Mouse (Mus musculus) liver, embryonic 16.5 days (tissue): ENCODE results near the gene Schip1. TPM values are rescaled to one million over a fixed set of nuclear protein-coding genes. Genes with fewer than 3 reads are reported as not detected.

Source experiments
- ATAC-seq: fragments of 200-750 bp; cut with Nextera tagmentation; 2 replicates; pipeline ENCODE4 v1.8.0; 2017; ENCODE audit warnings: low read depth, mild to moderate bottlenecking, moderate number of reproducible peaks, moderate library complexity
- H3K27ac ChIP-seq: fragments of 300-500 bp; sonication (generic); 2 replicates; pipeline ENCODE4 v1.5.1; 2014; ENCODE audit warnings: mild to moderate bottlenecking, low read length
- H3K27me3 ChIP-seq: fragments of 300-500 bp; sonication (generic); 2 replicates; pipeline ENCODE4 v1.6.1; 2014; ENCODE audit warnings: low read depth, low read length, mixed read lengths; ENCODE audit not compliant: control insufficient read depth, insufficient read depth
- H3K36me3 ChIP-seq: fragments of 300-500 bp; sonication (generic); 2 replicates; pipeline ENCODE4 v1.6.1; 2014; ENCODE audit warnings: mild to moderate bottlenecking; ENCODE audit not compliant: control insufficient read depth, insufficient read depth
- H3K4me1 ChIP-seq: fragments of 300-500 bp; sonication (generic); 2 replicates; pipeline ENCODE4 v1.6.1; 2014; ENCODE audit warnings: low read depth, low read length, mixed read lengths; ENCODE audit not compliant: control insufficient read depth
- H3K4me2 ChIP-seq: fragments of 300-500 bp; sonication (generic); 2 replicates; pipeline ENCODE4 v1.6.1; 2014; ENCODE audit warnings: low read depth, low read length, mixed read lengths
- H3K4me3 ChIP-seq: fragments of 300-500 bp; sonication (generic); 2 replicates; pipeline ENCODE4 v1.5.1; 2014; ENCODE audit warnings: low read depth, mild to moderate bottlenecking, low read length
- H3K9ac ChIP-seq: fragments of 300-500 bp; sonication (generic); 2 replicates; pipeline ENCODE4 v1.6.1; 2014; ENCODE audit warnings: low read depth, low read length
- H3K9me3 ChIP-seq: fragments of 300-500 bp; sonication (generic); replicated peaks from 2 replicates; pipeline ENCODE4 v1.6.1; 2016; ENCODE audit warnings: low read length; ENCODE audit not compliant: control insufficient read depth
- WGBS: fragments of 180-500 bp; shearing (Covaris S2); extraction: QIAGEN DNeasy Blood & Tissue Kit; methylation state at CpG from one replicate; pipeline ENCODE4 v1.1.7; 2014; ENCODE audit not compliant: insufficient replicate concordance; 5-methylcytosine and 5-hydroxymethylcytosine counted together
- polyA plus RNA-seq: library from polyadenylated mRNA; unstranded; fragments of >200 nt; fragmentation: Nextera tagmentation; extraction: Ambion mirVana; gene quantifications from 2 replicates; pipeline ENCODE4 v1.2.1, GENCODE M21; 2015

Gene Schip1
- polyA plus RNA-seq, 1 experiment from 2014 or later = 1.8 TPM

DNA sequence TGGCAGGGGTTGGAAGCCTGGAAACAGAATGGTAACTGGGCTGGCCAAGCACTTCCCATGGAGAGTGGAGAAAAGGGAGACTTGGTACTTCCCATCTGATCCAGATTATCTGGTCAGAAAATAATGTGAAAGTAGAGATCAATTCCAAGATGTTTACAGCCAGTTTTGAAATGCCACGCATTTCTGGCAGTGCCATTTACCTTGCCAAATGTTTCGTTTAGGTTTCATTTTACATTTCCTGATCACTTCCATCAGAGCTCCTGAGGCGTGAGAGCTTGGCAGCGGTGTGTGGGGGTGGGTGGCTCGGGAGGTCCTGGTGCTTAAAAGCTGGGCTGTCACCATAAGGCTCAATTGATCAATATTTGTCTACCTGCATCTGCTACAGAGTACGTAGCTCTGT lies 426.9 kb downstream of the Schip1 start:
- no peaks in the 10 kb centered on the region for H3K36me3 ChIP-seq
- peaks cover 34% of the 10 kb centered on the region for H3K27me3 ChIP-seq
- 63% methylated on average over 6 of the region's 6 CpGs for WGBS
- H3K9ac ChIP-seq = no peak overlapping the region
- H3K9me3 ChIP-seq = no peaks in the 10 kb centered on the region
- no peak overlapping the region for H3K4me3 ChIP-seq
- ATAC-seq = no peak
- H3K4me2 ChIP-seq = no peak overlapping the region
- H3K27ac ChIP-seq = no peak overlapping the region
- peaks cover 20% of the 10 kb centered on the region for H3K4me1 ChIP-seq

DNA sequence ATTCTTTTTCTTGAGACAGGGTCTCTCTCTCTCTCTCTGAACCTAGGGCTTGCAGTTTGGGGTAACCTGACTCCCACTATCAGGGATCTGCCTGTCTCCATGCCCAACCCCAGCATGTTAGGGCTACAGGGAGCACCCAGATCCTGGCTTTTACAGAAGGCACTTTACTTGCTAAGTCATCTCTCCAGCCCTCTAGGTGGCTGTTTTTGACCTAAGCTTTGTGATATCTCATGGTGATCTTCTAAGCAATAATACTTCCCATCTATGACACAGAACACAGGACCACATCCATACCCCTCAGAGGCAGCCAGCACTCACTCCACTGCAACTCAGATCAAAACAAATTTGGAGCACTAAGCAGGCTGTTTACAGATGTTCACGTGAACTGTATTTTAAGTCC lies 427.5 kb downstream of the Schip1 start:
- Histone ChIP-seq H3K36me3 (no peaks in the 10 kb centered on the region), H3K9me3 (no peaks in the 10 kb centered on the region), H3K27ac (no peak overlapping the region), H3K4me1 (peaks cover 20% of the 10 kb centered on the region), H3K9ac (no peak overlapping the region), H3K27me3 (peaks cover 34% of the 10 kb centered on the region), H3K4me3 (no peak overlapping the region), H3K4me2 (no peak overlapping the region)
- no peak for ATAC-seq
- WGBS = 81% methylated on average over 1 of the region's 1 CpGs

GRCm38 (mm10) chr3:68492513-68492912 lies 427.9 kb downstream of the Schip1 start:
- Histone ChIP-seq H3K27ac (no peak overlapping the region), H3K4me3 (no peak overlapping the region)
- WGBS = 43% methylated on average over 3 of the region's 3 CpGs

DNA sequence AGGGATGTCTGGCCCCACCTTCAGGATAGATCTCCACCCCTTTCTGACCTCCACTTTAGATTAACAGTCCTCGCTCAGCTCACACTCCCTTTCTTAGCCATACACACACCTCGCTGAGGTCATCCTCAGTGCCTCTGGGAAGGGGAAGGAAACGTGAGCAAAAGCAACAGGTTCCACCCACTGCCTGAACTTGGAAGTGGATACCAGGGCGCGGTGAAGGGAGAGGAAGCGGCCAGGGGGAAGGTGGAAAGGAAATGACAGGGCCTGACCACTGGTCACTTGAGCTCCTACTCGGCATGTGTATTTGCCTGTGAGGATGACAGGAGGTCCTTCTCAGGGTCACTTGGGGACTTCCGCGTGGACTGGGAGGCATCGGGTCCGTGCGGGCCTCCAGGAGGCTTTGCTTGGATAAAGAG lies 428.6 kb downstream of the Schip1 start:
- WGBS = 3% methylated on average over 12 of the region's 12 CpGs
- Histone ChIP-seq H3K4me3 (peak overlapping the region; percentile 65), H3K27me3 (peaks cover 36% of the 10 kb centered on the region), H3K9me3 (no peaks in the 10 kb centered on the region), H3K27ac (no peak overlapping the region), H3K4me1 (peaks cover 20% of the 10 kb centered on the region), H3K36me3 (no peaks in the 10 kb centered on the region), H3K9ac (peak overlapping the region; percentile 40; the same call in 1 of the 2 replicates), H3K4me2 (peak overlapping the region; percentile 88)
- ATAC-seq = peak; percentile 30

More at GRCm38 (mm10) chr3:68492513-68492912, 427.9 kb downstream of the Schip1 start:
- Histone ChIP-seq H3K9me3 (no peaks in the 10 kb centered on the region), H3K4me1 (peaks cover 20% of the 10 kb centered on the region), H3K27me3 (peaks cover 36% of the 10 kb centered on the region), H3K36me3 (no peaks in the 10 kb centered on the region), H3K9ac (no peak overlapping the region), H3K4me2 (no peak overlapping the region)
- no peak for ATAC-seq

- H3K4me3 ChIP-seq = peak overlapping the region; percentile 65
- peak overlapping the region; percentile 88 for H3K4me2 ChIP-seq
- H3K9me3 ChIP-seq = no peaks in the 10 kb centered on the region
- peak; percentile 63 for ATAC-seq
- no peak overlapping the region for H3K27ac ChIP-seq
- peaks cover 20% of the 10 kb centered on the region for H3K4me1 ChIP-seq
- WGBS = under 1% methylated on average over 65 of the region's 70 CpGs
- H3K36me3 ChIP-seq = no peaks in the 10 kb centered on the region
- H3K27me3 ChIP-seq = peaks cover 36% of the 10 kb centered on the region
- H3K9ac ChIP-seq = peak overlapping the region; percentile 40; the same call in 1 of the 2 replicates
Observed at GRCm38 (mm10) chr3:68493586-68494295, 429.1 kb downstream of the Schip1 start.

DNA sequence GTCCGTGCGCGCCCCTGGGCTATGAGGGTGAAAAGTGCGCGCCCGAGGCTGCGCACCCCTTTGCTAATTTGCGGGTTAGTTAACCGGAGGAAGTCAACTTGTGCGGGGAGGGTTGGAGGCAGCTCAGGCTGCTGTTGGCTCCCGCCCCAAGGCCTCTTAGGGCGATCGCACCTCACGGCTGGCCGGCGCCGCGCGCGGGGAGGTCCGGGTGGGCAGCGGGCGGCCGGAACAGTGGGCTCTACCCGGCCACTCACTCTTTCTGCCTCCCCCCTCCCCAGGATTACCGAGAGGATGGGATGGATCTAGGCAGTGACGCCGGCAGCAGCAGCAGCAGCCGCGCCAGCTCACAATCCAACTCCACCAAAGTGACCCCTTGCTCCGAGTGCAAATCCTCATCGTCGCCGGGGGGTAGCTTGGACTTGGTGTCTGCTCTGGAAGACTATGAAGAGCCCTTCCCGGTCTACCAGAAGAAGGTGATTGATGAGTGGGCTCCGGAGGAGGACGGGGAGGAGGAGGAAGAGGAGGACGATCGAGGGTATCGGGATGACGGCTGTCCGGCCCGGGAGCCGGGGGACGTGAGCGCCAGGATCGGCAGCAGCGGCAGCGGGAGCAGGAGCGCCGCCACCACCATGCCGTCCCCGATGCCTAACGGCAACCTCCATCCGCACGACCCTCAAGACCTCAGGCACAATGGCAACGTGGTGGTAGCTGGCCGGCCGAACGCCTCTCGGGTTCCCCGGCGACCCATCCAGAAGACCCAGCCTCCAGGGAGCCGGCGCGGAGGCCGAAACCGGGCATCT lies 429.9 kb downstream of the Schip1 start:
- Histone ChIP-seq H3K36me3 (no peaks in the 10 kb centered on the region), H3K9me3 (no peaks in the 10 kb centered on the region), H3K27me3 (peaks cover 36% of the 10 kb centered on the region), H3K9ac (peak overlapping the region; percentile 47), H3K4me1 (peaks cover 26% of the 10 kb centered on the region), H3K4me3 (peak overlapping the region; percentile 65), H3K4me2 (peak overlapping the region; percentile 88), H3K27ac (no peak overlapping the region)
- peak; percentile 2; the same call in 1 of the 2 replicates for ATAC-seq
- under 1% methylated on average over 63 of the region's 68 CpGs for WGBS

DNA sequence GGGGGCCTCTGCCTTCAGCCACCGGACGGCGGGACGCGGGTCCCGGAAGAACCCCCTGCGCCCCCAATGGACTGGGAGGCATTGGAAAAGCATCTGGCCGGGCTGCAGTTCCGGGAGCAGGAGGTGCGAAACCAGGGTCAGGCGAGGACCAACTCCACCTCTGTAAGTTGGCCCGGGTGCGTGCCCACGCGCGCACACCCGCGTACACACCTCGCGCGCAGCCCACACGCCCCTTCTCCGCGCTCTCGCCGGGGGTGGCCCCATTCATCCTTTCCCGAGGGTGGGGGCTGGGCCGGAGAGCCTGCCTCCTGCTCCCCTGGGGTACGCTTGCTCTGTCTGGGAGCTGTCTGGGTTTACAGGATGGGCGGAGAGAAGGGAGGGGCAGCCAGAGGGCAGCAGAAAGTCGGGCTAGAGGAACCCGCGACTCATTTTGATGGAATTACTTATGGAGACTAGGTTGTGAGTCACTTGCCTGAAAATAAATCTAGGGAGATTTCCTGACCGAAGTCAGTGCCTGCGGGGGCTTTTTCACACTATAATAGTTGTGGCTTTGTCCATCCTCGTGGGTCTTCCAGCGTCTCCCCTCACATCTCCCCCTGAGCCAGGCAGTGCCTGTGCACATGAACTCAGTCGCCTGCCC lies 430.6 kb downstream of the Schip1 start:
- peak overlapping the region; percentile 36; the same call in 1 of the 2 replicates for H3K9ac ChIP-seq
- H3K9me3 ChIP-seq = no peaks in the 10 kb centered on the region
- no peak overlapping the region for H3K27ac ChIP-seq
- H3K4me3 ChIP-seq = peak overlapping the region; percentile 65
- ATAC-seq = no peak
- H3K27me3 ChIP-seq = peaks cover 36% of the 10 kb centered on the region
- WGBS = under 1% methylated on average over 38 of the region's 38 CpGs
- H3K4me1 ChIP-seq = peaks cover 30% of the 10 kb centered on the region
- H3K4me2 ChIP-seq = peak overlapping the region; percentile 88
- no peaks in the 10 kb centered on the region for H3K36me3 ChIP-seq

DNA sequence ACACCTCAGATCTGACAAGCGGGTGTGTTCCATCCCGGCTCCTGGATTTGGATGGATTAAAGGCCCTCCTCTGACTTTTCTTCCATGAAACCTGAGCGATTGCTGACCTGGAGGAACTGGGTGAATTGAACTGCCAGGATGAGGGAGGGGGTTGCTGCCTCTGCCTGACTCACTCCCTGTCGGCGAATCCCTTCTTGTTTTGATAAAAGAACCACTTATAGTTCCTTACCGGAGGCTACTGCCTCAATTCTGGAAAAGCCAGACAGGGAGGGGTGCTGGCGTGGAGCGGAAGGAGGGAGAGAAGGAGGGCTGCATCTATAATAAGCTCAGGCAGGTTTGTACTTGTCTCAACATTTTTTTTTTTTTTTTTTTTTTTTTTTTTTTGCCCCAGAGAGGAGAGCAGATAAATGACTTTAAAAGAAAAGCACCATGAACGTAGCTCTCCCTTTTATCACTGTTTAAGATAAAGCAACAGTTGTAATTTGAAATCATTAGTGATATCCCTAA lies 431.2 kb downstream of the Schip1 start:
- no peaks in the 10 kb centered on the region for H3K9me3 ChIP-seq
- no peak overlapping the region for H3K27ac ChIP-seq
- WGBS = 9% methylated on average over 9 of the region's 9 CpGs
- peak overlapping the region; percentile 88 for H3K4me2 ChIP-seq
- H3K4me3 ChIP-seq = peak overlapping the region; percentile 65
- no peak overlapping the region for H3K9ac ChIP-seq
- peaks cover 36% of the 10 kb centered on the region for H3K27me3 ChIP-seq
- no peak for ATAC-seq
- H3K36me3 ChIP-seq = no peaks in the 10 kb centered on the region
- H3K4me1 ChIP-seq = peaks cover 33% of the 10 kb centered on the region
